Mouse (Mus musculus) small intestine, adult 2 months (tissue): ENCODE results near the gene Ube2j2. TPM values are rescaled to one million over a fixed set of nuclear protein-coding genes. Genes with fewer than 3 reads are reported as not detected.

Experiments used
- H3K27ac ChIP-seq: fragments of 200-500 bp; 2 replicates; pipeline ENCODE4 v1.5.1; 2012; ENCODE audit warnings: low read depth, low read length, control low read depth, inconsistent platforms; ENCODE audit not compliant: insufficient read depth
- H3K27me3 ChIP-seq: fragments of 200-500 bp; 2 replicates; pipeline ENCODE4 v1.6.1; 2012; ENCODE audit warnings: mild to moderate bottlenecking, moderate library complexity, low read length, inconsistent platforms; ENCODE audit not compliant: control insufficient read depth, insufficient read depth
- H3K36me3 ChIP-seq: fragments of 200-500 bp; 2 replicates; pipeline ENCODE4 v1.6.1; 2012; ENCODE audit warnings: mild to moderate bottlenecking, low read length, control low read depth, inconsistent platforms; ENCODE audit not compliant: control insufficient read depth, insufficient read depth
- H3K4me1 ChIP-seq: fragments of 200-500 bp; 2 replicates; pipeline ENCODE4 v1.6.1; 2012; ENCODE audit warnings: low read length, inconsistent platforms, mixed read lengths; ENCODE audit not compliant: control insufficient read depth, insufficient read depth, insufficient read length
- H3K4me3 ChIP-seq: fragments of 200-500 bp; 2 replicates; pipeline ENCODE4 v1.5.1; 2012; ENCODE audit warnings: low read depth, mild to moderate bottlenecking, control low read depth, inconsistent platforms, low read length, moderate library complexity
- CTCF ChIP-seq: fragments of 200-500 bp; IDR thresholded peaks from 2 replicates; pipeline ENCODE4 v1.5.1; 2012; ENCODE audit warnings: low read depth, mild to moderate bottlenecking, control low read depth, inconsistent platforms, low read length, moderate library complexity, mixed read lengths; ENCODE audit not compliant: insufficient replicate concordance, insufficient read length; ENCODE audit errors: extremely low read depth
- POLR2A ChIP-seq: fragments of 200-500 bp; IDR thresholded peaks from 2 replicates; pipeline ENCODE4 v1.6.1; 2012; ENCODE audit warnings: low read depth, mild to moderate bottlenecking, control low read depth, inconsistent platforms, low read length, moderate library complexity
- WGBS: fragments of 180-500 bp; shearing (Covaris S2); methylation state at CpG from one replicate; pipeline ENCODE4 v1.1.7; 2018; 5-methylcytosine and 5-hydroxymethylcytosine counted together
- polyA plus RNA-seq: library from polyadenylated mRNA; depleted of rRNA; stranded (reverse); fragments of >200 nt; gene quantifications from 2 replicates; pipeline ENCODE4 v1.2.3, GENCODE M21; 2012

Ube2j2 gene
- polyA plus RNA-seq, 1 experiment: 206 TPM

DNA sequence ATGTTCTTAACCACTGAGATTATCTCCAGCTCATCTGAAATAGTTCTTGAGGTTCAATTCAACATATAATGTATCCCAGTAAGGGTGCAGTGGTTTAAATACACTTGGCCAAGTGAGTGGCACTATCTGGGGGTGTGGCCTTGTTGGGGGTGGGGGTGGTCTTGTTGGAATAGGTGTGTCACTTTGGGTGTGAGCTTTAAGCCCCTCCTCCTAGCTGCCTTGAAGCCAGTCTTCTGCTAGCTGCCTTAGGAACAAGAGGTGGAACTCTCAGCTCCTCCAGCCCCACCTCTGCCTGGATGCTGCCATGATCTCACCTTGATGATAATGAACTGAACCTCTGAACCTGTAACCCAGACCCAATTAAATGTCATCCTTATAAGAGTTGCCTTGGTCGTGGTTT, 11.6 kb upstream of the Ube2j2 start:
- TF ChIP-seq CTCF (no peak), POLR2A (no peak)
- 33% methylated on average over 1 of the region's 1 CpGs for WGBS
- Histone ChIP-seq H3K27me3 (peaks cover 2% of the 10 kb centered on the region; the same call in 1 of the 2 replicates), H3K4me3 (no peak overlapping the region), H3K36me3 (no peaks in the 10 kb centered on the region), H3K4me1 (no peaks in the 10 kb centered on the region), H3K27ac (no peak overlapping the region)

DNA sequence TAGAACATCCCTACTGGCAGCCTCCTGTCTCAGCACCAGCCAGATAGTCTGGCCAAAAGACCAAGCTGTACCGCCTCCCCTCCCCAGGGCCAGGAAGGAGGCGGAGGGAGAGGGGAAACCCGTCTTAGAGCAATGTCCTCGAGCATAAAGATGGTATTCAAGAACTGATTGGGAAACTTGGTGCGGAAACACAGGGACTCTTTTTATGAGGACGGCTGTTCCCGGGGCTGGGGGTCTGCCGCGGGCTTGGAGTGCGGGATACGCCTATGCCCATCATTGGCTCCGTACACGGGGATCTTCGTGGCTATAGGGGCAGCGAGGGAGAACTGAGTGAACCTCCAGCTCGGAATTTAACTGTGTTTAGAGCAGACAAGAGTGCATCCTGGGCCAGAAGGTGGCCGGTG, 580 bp upstream of the Ube2j2 start:
- Histone ChIP-seq H3K4me3 (peak overlapping the region; percentile 92), H3K4me1 (peaks cover 18% of the 10 kb centered on the region), H3K36me3 (peaks cover 5% of the 10 kb centered on the region; the same call in 1 of the 2 replicates), H3K27me3 (no peaks in the 10 kb centered on the region), H3K27ac (peak overlapping the region; percentile 75)
- TF ChIP-seq CTCF (no peak), POLR2A (no peak; the same call in 1 of the 2 replicates)
- WGBS: under 1% methylated on average over 17 of the region's 17 CpGs

- under 1% methylated on average over 17 of the region's 17 CpGs for WGBS
- H3K27me3 ChIP-seq: no peaks in the 10 kb centered on the region
- peaks cover 20% of the 10 kb centered on the region for H3K4me1 ChIP-seq
- H3K4me3 ChIP-seq: peak overlapping the region; percentile 92
- TF ChIP-seq CTCF: no peak
- TF ChIP-seq POLR2A: no peak; the same call in 1 of the 2 replicates
- peaks cover 14% of the 10 kb centered on the region for H3K36me3 ChIP-seq
- H3K27ac ChIP-seq: peak overlapping the region; percentile 90
Observed at GRCm38 (mm10) chr4:155944271-155944670, 640 bp downstream of the Ube2j2 start.

DNA sequence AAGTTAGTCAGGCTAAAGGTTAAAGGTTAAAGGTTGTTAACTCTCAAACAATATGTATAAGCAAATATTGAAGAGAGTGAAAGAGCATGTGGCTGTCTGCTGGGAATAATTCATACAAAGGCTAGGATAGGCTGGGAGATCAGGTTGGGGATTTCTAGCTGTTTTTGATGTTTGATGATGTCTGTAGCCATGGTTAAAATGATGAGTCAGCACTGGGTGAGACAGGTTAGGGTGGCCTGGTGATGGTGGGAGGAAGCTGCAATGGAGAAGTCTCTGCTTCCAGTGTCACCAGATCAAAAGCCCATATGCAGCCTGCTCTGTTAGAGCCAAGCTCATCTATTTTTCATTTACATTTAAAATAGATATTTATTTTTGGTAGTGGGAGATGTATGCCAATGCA, 3.5 kb downstream of the Ube2j2 start:
- Histone ChIP-seq H3K36me3 (peaks cover 41% of the 10 kb centered on the region), H3K27me3 (no peaks in the 10 kb centered on the region)
- no peak for TF ChIP-seq POLR2A
- TF ChIP-seq CTCF: no peak

DNA sequence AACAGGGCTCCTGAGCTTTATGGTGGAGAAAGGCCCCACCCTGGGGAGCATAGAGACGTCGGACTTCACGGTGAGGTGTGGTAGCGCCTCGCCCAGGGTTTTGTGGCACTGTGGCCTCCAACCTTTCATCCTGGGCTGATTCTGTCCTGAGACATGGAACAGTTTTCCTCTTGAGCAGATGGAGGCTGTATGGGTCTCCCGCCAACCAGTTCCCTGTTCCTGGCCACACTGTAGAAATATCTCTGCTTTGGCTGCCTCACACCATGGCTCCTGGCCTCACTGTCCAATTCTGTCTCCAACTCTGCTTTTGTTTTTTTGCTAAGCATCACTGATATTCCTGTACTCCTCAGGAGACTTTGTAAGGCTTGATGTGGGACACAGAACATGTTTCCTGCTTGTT, 11.9 kb downstream of the Ube2j2 start:
- Histone ChIP-seq H3K4me1 (peaks cover 2% of the 10 kb centered on the region; the same call in 1 of the 2 replicates), H3K27ac (no peak overlapping the region), H3K36me3 (peaks cover 54% of the 10 kb centered on the region), H3K27me3 (no peaks in the 10 kb centered on the region), H3K4me3 (no peak overlapping the region)
- WGBS: 61% methylated on average over 6 of the region's 6 CpGs
- TF ChIP-seq CTCF (no peak), POLR2A (no peak)

More for the DNA sequence above, 3.5 kb downstream of the Ube2j2 start:
- Histone ChIP-seq H3K4me1 (peaks cover 20% of the 10 kb centered on the region), H3K27ac (no peak overlapping the region), H3K4me3 (no peak overlapping the region)

DNA sequence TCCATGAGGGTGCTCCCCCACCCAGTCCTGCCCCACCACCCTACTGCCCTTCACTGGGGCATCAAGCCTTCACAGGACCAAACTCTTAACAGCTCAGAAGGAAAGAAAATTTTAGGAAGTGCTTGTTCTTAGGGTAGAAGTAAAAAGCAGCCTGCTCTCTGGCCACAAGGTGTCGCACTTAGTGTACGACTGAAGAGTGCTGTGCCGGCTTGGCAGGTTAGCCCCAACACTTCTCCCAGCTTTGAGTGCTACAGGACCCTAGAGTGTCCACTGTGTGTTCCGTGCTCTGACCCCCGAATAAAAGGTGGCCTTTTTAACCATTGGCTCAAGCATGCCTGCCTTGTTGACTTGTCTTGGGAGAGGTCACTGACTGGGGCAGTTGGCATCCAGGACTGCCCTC, 15.6 kb downstream of the Ube2j2 start:
- peaks cover 32% of the 10 kb centered on the region for H3K36me3 ChIP-seq
- H3K4me3 ChIP-seq: no peak overlapping the region
- TF ChIP-seq POLR2A (no peak), CTCF (peak; percentile 86; the same call in 1 of the 2 replicates)
- no peak overlapping the region for H3K27ac ChIP-seq
- H3K27me3 ChIP-seq: no peaks in the 10 kb centered on the region
- H3K4me1 ChIP-seq: peaks cover 9% of the 10 kb centered on the region
- 6% methylated on average over 5 of the region's 5 CpGs for WGBS

DNA sequence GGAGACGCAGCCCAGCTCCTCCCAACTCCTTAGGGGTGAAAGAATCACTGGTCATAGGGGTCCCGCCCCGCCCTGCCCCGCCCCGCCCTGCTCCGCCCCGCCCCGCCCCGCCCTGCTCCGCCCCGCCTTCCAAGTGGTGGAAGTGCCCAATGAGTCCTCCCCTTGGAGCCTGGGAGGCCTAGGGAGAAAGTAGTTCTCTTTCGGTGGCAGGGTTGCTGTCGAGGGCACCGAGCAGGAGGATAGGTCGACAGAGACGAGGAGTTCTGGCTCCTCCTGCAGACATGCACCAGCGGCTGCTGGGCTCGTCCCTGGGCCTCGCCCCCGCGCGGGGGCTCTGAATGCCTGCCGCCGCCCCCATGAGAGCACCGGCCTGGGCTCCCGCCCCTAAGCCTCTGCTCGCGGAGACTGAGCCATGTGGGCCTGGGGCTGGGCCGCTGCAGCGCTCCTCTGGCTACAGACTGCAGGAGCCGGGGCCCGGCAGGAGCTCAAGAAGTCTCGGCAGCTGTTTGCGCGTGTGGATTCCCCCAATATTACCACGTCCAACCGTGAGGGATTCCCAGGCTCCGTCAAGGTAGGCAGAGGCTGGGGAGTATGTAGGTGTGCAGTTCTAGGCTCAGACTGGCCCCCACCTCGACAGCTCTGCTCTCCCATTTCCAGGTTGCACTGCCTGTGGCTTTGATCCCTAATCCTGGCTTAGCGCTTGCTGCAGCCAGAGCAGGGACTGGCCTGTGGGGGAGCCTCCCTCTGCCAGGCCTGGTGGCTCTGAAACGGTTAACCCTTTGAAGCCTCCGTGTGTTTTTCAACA, 18.7 kb downstream of the Ube2j2 start, which contains the start of gene C1qtnf12:
TSS of gene C1qtnf12 (plus strand) at position 152 of the 805 bp plus-strand sequence.
- Histone ChIP-seq H3K27ac (peak within 1 kb of the TSS; percentile 78), H3K4me1 (peaks cover 9% of the 10 kb centered on the region), H3K36me3 (peaks cover 29% of the 10 kb centered on the region), H3K27me3 (no peaks in the 10 kb centered on the region), H3K4me3 (peak within 1 kb of the TSS; percentile 83)
- TF ChIP-seq POLR2A (peak; percentile 57; the same call in 1 of the 2 replicates), CTCF (no peak)
- WGBS: 1% methylated on average over 35 of the region's 42 CpGs

GRCm38 (mm10) chr4:155963106-155963505, 19.5 kb downstream of the Ube2j2 start:
- peak overlapping the region; percentile 78 for H3K27ac ChIP-seq
- TF ChIP-seq POLR2A: no peak
- TF ChIP-seq CTCF: no peak
- no peaks in the 10 kb centered on the region for H3K27me3 ChIP-seq
- peaks cover 24% of the 10 kb centered on the region for H3K36me3 ChIP-seq
- H3K4me3 ChIP-seq: peak overlapping the region; percentile 83
- H3K4me1 ChIP-seq: peaks cover 9% of the 10 kb centered on the region
- 56% methylated on average over 7 of the region's 7 CpGs for WGBS
